Mouse (Mus musculus) R1 (cell line): ENCODE results near the gene Sds.
A peak's percentile ranks its signal among the peaks of the same experiment; 100 is the strongest.

Experiments
- DNase-seq: peaks from one replicate; pipeline ENCODE4 v3.0.0-alpha.2; 2018; ENCODE audit warnings: low read depth, low spot score

Gene Sds

DNA sequence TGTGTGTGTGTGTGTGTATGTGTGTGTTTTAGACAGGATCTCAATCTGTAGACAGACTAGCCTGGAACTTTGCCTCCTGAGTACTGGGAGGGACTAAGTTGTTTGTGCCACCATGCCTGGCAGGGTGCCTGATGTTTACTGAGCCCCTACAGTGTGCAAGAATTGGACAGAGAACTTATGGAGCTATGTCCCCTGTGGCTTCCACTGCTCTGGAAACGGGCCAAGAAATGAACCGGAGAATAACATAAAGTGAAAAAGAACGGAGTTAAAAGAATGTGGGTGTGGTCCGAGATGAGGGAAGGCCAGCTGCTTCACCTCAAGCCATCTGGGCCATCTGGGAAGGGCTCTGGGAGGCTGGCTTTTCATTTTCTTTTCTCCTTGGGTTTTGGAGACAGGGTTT, 38.4 kb downstream of the Sds start:
- peak; percentile 90 for DNase-seq

DNA sequence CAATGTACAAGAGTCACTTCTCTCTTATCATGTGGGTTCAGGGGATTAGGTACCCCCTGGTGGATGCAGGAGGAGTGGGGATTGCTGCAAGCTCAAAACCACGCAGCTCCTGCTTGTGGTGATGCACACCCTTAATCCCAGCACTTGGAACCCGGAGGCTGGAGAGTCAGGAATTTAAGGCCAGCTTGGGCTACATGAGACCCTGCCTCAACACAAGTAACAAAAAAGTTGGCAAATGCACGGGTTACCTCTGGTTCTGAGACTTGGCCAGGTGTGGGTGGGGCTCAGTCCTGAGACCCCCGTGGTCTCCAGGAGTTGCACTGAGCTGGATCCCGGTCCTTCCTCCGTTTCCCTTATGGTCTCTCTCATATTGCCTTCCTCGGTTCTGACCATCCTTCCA, 39.1 kb downstream of the Sds start:
- DNase-seq, result peak; percentile 52

DNA sequence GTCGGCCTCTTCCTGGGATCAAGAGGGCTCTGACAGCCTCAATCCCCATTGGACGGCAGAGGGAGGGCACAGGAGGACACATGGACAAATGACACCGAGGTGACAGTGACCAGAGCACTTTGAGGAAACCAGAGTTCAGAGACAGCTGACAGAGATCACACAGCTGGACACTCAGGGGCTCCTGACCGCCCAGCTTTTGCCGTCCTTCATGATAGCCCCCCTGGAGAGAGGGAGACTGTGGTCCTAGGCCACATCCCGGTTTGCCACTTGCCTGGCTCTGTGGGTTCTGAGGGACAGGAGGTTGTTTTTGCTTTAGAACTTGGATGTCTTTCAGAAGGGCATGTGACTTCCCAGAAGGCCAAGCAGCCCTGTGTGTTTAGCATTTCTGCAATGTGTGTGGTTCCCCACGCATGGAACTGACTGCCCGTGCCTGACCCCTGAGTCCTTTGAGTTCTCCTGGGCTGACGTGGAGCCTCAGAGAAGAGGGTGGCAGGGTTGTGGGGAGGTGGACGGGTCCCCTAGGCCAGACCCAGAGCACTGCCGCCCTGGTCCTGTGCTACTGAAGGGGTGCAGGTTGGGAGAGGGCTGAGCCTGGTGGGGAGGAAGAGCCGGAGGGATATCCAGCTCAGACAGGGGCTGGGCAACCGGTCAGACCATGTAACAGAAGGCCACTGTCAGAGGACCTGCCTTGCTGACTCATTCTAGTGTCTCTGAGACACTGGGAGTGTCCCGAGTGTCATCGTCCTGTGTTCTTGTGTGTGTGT, 40.1 kb downstream of the Sds start:
- no peak for DNase-seq

DNA sequence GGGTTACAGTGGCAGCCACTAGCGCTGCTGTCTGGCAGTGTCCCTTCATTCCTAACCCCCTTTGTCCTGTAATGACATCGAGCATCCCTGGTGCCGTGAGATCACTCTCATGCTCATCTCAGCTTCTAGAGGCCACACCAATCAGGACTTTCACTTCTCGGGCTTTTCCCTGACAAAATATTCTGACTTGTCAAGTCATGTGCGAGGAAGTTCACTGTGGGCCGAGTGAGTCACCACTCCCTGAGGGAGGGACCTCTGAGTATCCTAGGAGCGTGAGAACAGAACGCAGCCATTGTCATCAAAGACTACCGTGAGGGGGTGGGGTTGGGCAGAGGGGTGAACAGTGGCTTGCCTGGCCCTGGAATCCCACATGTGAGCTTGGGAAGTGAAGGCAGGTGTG, 41.2 kb downstream of the Sds start:
- peak; percentile 86 for DNase-seq

DNA sequence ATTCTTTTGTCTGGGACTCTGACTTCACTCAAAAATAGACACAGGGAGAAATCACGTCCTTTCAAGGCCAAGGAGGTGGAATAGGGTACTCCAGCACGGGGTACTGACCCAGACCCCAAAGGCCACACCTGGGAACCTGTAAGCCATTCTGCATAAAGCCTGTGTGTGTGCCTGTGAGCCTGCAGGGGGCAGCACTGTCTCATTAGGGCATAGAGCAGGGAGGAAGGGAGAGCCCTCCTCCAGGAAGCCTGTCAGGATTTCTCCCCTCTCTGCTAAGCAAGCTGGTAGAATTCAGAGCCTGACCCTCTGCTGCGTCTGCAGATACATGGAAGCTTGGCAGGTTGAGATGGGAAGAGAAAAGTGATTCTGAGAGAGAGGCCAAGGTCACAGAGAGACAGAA, 46.3 kb downstream of the Sds start:
- DNase-seq, result peak; percentile 82

DNA sequence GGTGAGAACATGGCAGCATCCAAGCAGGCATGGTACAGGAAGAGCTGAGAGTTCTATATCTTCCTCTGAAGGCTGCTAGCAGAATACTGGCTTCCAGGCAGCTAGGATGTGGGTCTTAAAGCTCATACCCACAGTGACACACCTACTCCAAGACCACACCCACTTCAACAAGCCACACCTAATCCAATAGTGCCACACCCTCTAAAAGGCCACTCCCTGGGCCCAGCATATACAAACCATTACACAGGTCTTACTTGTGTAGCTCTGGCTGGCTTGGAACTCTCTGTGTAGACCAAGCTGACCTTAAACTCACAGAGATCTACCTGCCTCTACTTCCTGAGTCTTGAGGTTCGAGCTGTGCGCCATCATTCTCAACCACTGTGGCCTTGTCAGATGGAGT, 48.4 kb downstream of the Sds start:
- DNase-seq, result peak; percentile 57

DNA sequence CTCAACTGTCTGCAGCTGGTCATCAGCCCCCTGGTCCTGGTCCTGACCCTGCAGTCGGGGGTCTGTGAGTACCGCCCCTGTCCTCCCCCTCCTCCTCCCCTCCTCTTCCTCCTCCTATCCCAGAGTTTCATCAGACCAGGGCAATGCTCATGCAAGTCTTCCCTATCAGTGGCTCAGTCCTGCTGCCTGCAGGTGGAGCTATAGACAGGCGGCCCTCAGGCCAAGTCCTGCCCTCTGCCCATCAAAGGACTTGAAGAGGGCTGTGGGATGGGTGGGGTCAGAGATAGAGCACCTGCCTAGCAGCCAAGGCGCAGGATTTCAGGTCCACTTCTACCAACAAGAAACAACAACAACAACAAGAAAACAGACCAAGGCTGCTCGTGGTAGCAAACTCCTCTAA, 49.4 kb downstream of the Sds start:
- peak; percentile 44 for DNase-seq

DNA sequence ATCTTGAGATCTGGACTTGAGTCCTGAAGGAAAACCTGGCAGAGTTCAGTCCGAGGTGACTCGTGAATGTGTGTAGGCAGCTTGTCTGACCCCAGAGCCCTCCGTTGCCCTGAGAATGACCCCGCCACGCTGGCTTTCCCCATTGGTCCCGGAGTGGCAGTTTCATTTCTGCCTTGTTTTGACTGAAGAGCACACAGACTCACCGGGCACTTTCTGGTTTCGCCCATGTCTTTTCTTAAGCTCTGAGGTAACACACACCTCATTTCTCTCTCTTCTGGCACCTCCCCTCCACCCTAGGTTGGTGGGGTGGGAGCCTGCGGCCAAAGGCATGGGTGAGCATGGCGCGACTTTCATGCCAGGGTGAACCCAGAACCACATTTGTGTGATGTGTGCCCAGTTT, 50.0 kb downstream of the Sds start:
- peak; percentile 42 for DNase-seq

DNA sequence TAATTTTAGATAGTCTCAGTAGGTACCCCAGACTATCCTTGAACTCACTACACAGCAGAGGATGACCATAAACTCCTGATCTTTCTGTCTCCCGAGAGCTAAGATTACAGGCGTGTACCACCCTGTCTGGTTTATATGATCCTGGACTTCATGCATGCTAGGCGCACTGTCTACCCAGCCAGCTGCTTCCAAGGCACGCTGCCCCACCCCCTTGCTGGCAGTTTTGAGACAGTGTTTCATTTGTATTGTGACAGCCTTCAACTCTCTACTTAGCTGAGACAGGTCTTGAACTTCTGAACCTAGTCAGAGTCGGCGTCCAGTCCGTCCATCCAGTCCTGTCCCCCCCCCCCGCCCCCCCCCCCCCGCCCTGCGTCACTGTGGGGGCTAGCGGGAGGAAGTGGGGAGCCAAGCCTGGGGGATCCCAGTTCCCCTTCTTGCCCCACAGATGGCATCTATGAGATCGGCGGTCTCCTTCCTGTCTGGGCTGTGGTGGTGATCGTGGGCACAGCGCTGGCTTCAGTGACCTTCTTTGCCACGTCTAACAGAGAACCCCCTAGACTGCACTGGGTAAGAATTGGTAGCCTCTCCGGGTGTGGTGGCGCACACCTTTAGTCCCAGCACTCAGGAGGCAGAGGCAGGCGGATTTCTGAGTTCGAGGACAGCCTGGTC, 51.1 kb downstream of the Sds start:
- no peak for DNase-seq

DNA sequence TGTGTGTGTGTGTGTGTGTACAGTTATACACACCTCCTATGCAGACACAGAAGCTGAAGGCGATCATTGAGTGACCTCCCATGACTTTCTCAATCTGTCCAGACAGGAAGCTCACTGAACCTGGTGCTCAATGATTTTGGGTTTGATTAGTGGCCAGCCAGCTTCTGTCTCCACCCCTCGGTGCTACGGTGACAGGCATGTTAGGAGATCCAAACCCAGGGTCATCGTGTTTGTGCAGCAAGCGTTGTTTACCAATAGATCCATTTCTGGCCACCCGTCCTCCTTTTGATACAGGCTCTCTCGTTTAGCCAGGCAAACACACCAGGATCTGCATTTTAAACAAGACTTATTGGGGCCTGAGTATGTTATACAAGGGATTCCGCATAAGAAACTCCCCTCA, 55.3 kb downstream of the Sds start:
- DNase-seq, result no peak
